Mouse (Mus musculus) kidney, embryonic 16.5 days (tissue): ENCODE measurements around the gene Ccl24. TPM values are rescaled to one million over a fixed set of nuclear protein-coding genes. Genes with fewer than 3 reads are reported as not detected.

Experiments used
- ATAC-seq: fragments of 200-750 bp; cut with Nextera tagmentation; 2 replicates; pipeline ENCODE4 v1.8.0; 2017; ENCODE audit warnings: moderate TSS enrichment; ENCODE audit not compliant: low FRiP score, low TSS enrichment
- H3K27ac ChIP-seq: fragments of 300-500 bp; sonication (generic); 2 replicates; pipeline ENCODE4 v1.5.1; 2014; ENCODE audit warnings: low read length
- H3K27me3 ChIP-seq: fragments of 300-500 bp; sonication (generic); 2 replicates; pipeline ENCODE4 v1.6.1; 2014; ENCODE audit warnings: low read length, control low read depth, mixed read lengths; ENCODE audit not compliant: insufficient read depth
- H3K36me3 ChIP-seq: fragments of 300-500 bp; sonication (generic); 2 replicates; pipeline ENCODE4 v1.6.1; 2014; ENCODE audit warnings: low read length, control low read depth, mixed read lengths; ENCODE audit not compliant: insufficient read depth
- H3K4me1 ChIP-seq: fragments of 300-500 bp; sonication (generic); 2 replicates; pipeline ENCODE4 v1.6.1; 2014; ENCODE audit warnings: low read length, control low read depth, mixed read lengths; ENCODE audit not compliant: insufficient read depth
- H3K4me2 ChIP-seq: fragments of 300-500 bp; sonication (generic); replicated peaks from 2 replicates; pipeline ENCODE4 v1.6.1; 2014; ENCODE audit warnings: low read depth, low read length
- H3K4me3 ChIP-seq: fragments of 300-500 bp; sonication (generic); 2 replicates; pipeline ENCODE4 v1.5.1; 2014; ENCODE audit warnings: mild to moderate bottlenecking, low read length
- H3K9ac ChIP-seq: fragments of 300-500 bp; sonication (generic); replicated peaks from 2 replicates; pipeline ENCODE4 v1.6.1; 2014; ENCODE audit warnings: low read length
- H3K9me3 ChIP-seq: fragments of 300-500 bp; sonication (generic); 2 replicates; pipeline ENCODE4 v1.6.1; 2016; ENCODE audit warnings: low read length, control low read depth
- WGBS: fragments of 180-500 bp; shearing (Covaris S2); extraction: QIAGEN DNeasy Blood & Tissue Kit; methylation state at CpG from one replicate; pipeline ENCODE4 v1.1.7; 2014; 5-methylcytosine and 5-hydroxymethylcytosine counted together
- polyA plus RNA-seq: library from polyadenylated mRNA; unstranded; fragments of >200 nt; fragmentation: Nextera tagmentation; extraction: Ambion mirVana; gene quantifications from 2 replicates; pipeline ENCODE4 v1.2.1, GENCODE M21; 2015

Gene Ccl24
- polyA plus RNA-seq, 1 experiment from 2014 or later = 2.0 TPM

- no peak for ATAC-seq
- Histone ChIP-seq H3K27ac (no peak overlapping the region), H3K9me3 (no peaks in the 10 kb centered on the region), H3K4me2 (no peak overlapping the region), H3K36me3 (no peaks in the 10 kb centered on the region), H3K4me3 (no peak overlapping the region), H3K9ac (no peak overlapping the region), H3K27me3 (no peaks in the 10 kb centered on the region), H3K4me1 (no peaks in the 10 kb centered on the region)
- 80% methylated on average over 3 of the region's 3 CpGs for WGBS
Observed at GRCm38 (mm10) chr5:135551591-135551990, 21.3 kb downstream of the Ccl24 start.

GRCm38 (mm10) chr5:135550910-135551309 lies 21.9 kb downstream of the Ccl24 start:
- WGBS = 29% methylated on average over 3 of the region's 3 CpGs
- no peak for ATAC-seq
- Histone ChIP-seq H3K36me3 (no peaks in the 10 kb centered on the region), H3K9ac (no peak overlapping the region), H3K4me3 (no peak overlapping the region), H3K9me3 (no peaks in the 10 kb centered on the region), H3K4me1 (peaks cover 2% of the 10 kb centered on the region; the same call in 1 of the 2 replicates), H3K4me2 (no peak overlapping the region), H3K27me3 (no peaks in the 10 kb centered on the region), H3K27ac (no peak overlapping the region)

- H3K4me3 ChIP-seq = no peak overlapping the region
- ATAC-seq = no peak
- H3K4me2 ChIP-seq = no peak overlapping the region
- 67% methylated on average over 2 of the region's 2 CpGs for WGBS
- no peak overlapping the region for H3K9ac ChIP-seq
- peaks cover 10% of the 10 kb centered on the region; the same call in 1 of the 2 replicates for H3K4me1 ChIP-seq
- H3K27ac ChIP-seq = no peak overlapping the region
- H3K9me3 ChIP-seq = no peaks in the 10 kb centered on the region
- H3K36me3 ChIP-seq = no peaks in the 10 kb centered on the region
- no peaks in the 10 kb centered on the region for H3K27me3 ChIP-seq
Observed at GRCm38 (mm10) chr5:135547990-135548389, 24.9 kb downstream of the Ccl24 start.

GRCm38 (mm10) chr5:135544865-135545797 lies 27.7 kb downstream of the Ccl24 start, which contains the start of gene Hip1:
TSS of gene Hip1 (minus strand) at chr5:135545120.
- peaks cover 10% of the 10 kb centered on the region; the same call in 1 of the 2 replicates for H3K4me1 ChIP-seq
- H3K27me3 ChIP-seq = no peaks in the 10 kb centered on the region
- no peak within 1 kb of the TSS for H3K27ac ChIP-seq
- H3K4me2 ChIP-seq = peak within 1 kb of the TSS; percentile 92
- H3K36me3 ChIP-seq = no peaks in the 10 kb centered on the region
- H3K9ac ChIP-seq = peak within 1 kb of the TSS; percentile 84
- H3K4me3 ChIP-seq = peak within 1 kb of the TSS; percentile 85
- ATAC-seq = peak; percentile 100
- WGBS = under 1% methylated on average over 46 of the region's 46 CpGs
- no peaks in the 10 kb centered on the region for H3K9me3 ChIP-seq

- Histone ChIP-seq H3K9ac (peak overlapping the region; percentile 84), H3K9me3 (no peaks in the 10 kb centered on the region), H3K4me3 (peak overlapping the region; percentile 85), H3K4me2 (peak overlapping the region; percentile 92), H3K27ac (no peak overlapping the region), H3K4me1 (peaks cover 10% of the 10 kb centered on the region; the same call in 1 of the 2 replicates), H3K36me3 (no peaks in the 10 kb centered on the region), H3K27me3 (no peaks in the 10 kb centered on the region)
- 8% methylated on average over 15 of the region's 15 CpGs for WGBS
- no peak for ATAC-seq
Observed at GRCm38 (mm10) chr5:135544032-135544558, 28.8 kb downstream of the Ccl24 start.

- no peaks in the 10 kb centered on the region for H3K36me3 ChIP-seq
- H3K4me3 ChIP-seq = no peak overlapping the region
- no peak overlapping the region for H3K9ac ChIP-seq
- H3K4me1 ChIP-seq = no peaks in the 10 kb centered on the region
- 79% methylated on average over 10 of the region's 10 CpGs for WGBS
- no peaks in the 10 kb centered on the region for H3K27me3 ChIP-seq
- ATAC-seq = no peak; the same call in 1 of the 2 replicates
- H3K4me2 ChIP-seq = no peak overlapping the region
- no peak overlapping the region for H3K27ac ChIP-seq
- no peaks in the 10 kb centered on the region for H3K9me3 ChIP-seq
Observed at GRCm38 (mm10) chr5:135537794-135538214, 35.0 kb downstream of the Ccl24 start.

GRCm38 (mm10) chr5:135537326-135537725 lies 35.5 kb downstream of the Ccl24 start:
- no peak for ATAC-seq

GRCm38 (mm10) chr5:135535867-135536266 lies 37.0 kb downstream of the Ccl24 start:
- Histone ChIP-seq H3K9ac (no peak overlapping the region), H3K4me1 (no peaks in the 10 kb centered on the region), H3K36me3 (no peaks in the 10 kb centered on the region), H3K4me3 (no peak overlapping the region), H3K27me3 (no peaks in the 10 kb centered on the region), H3K27ac (no peak overlapping the region), H3K4me2 (no peak overlapping the region), H3K9me3 (no peaks in the 10 kb centered on the region)
- ATAC-seq = no peak

More at GRCm38 (mm10) chr5:135537326-135537725, 35.5 kb downstream of the Ccl24 start:
- Histone ChIP-seq H3K27ac (no peak overlapping the region), H3K9ac (no peak overlapping the region), H3K4me3 (no peak overlapping the region), H3K9me3 (no peaks in the 10 kb centered on the region), H3K4me2 (no peak overlapping the region), H3K4me1 (no peaks in the 10 kb centered on the region), H3K36me3 (no peaks in the 10 kb centered on the region), H3K27me3 (no peaks in the 10 kb centered on the region)
- 82% methylated on average over 4 of the region's 4 CpGs for WGBS

- Histone ChIP-seq H3K4me2 (no peak overlapping the region), H3K27ac (peak overlapping the region; percentile 45; the same call in 1 of the 2 replicates), H3K9me3 (no peaks in the 10 kb centered on the region), H3K27me3 (no peaks in the 10 kb centered on the region), H3K36me3 (no peaks in the 10 kb centered on the region), H3K9ac (no peak overlapping the region), H3K4me1 (no peaks in the 10 kb centered on the region), H3K4me3 (no peak overlapping the region)
- 55% methylated on average over 10 of the region's 10 CpGs for WGBS
- no peak for ATAC-seq
Observed at GRCm38 (mm10) chr5:135533431-135533830, 39.4 kb downstream of the Ccl24 start.
